Mouse (Mus musculus): Measurements from ENCODE around the gene Gnl2.

DNA sequence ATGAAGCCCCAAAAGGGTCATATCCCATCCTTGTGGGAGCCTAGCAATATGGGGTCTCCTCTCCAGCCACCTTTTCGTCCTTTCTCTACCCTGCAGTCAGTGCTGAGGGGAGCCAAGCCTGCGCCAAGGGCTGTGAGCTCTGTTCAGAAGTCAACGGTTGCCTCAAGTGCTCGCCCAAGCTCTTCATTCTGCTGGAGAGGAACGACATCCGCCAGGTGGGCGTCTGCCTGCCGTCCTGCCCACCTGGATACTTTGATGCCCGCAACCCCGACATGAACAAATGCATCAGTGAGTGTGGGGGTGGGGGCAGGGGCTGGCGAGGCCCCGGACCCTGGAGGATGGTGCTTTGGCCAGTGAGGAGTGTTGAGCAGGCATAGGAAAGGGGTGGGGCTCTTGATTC is 11.5 kb upstream of the Gnl2 start:
- TF ChIP-seq CTCF (IDR thresholded peaks at IDR 0.05; ENCODE audit: insufficient read depth, low read depth, low read length), result no peak
- no peak for TF ChIP-seq POLR2A (IDR thresholded peaks at IDR 0.05; ENCODE audit: insufficient read depth, low read depth, low read length)
